Mouse (Mus musculus): Measurements from ENCODE around the gene 2310034G01Rik. TPM values are rescaled to one million over a fixed set of nuclear protein-coding genes. Genes with fewer than 3 reads are reported as not detected.

Gene 2310034G01Rik
- polyA plus RNA-seq, 1 experiment: 0.43 TPM

- no peak overlapping the region for H3K4me3 ChIP-seq (ENCODE audit: control insufficient read depth, insufficient read depth, low read length)
- no peak overlapping the region for H3K27ac ChIP-seq (ENCODE audit: control insufficient read depth, insufficient read depth, low read length)
- peaks cover 17% of the 10 kb centered on the region for H3K4me1 ChIP-seq (replicated peaks; ENCODE audit: control insufficient read depth, insufficient read depth, low read length)
- DNase-seq: no peak
- no peaks in the 10 kb centered on the region for H3K27me3 ChIP-seq (ENCODE audit: control insufficient read depth, insufficient read depth, low read length)
- WGBS: 88% methylated on average over 16 of the region's 16 CpGs
- TF ChIP-seq POLR2A (IDR thresholded peaks at IDR 0.05; ENCODE audit: control insufficient read depth, extremely low read depth, insufficient read depth, low read length, poor library complexity) (no peak), CTCF (IDR thresholded peaks at IDR 0.05; ENCODE audit: borderline replicate concordance, control insufficient read depth, extremely low read depth, insufficient read depth, low read length, poor library complexity) (no peak)
- peaks cover 17% of the 10 kb centered on the region; the same call in 1 of the 2 replicates for H3K36me3 ChIP-seq (ENCODE audit: control insufficient read depth, insufficient read depth, low read length)
Observed at GRCm38 (mm10) chr19:46308303-46308702, 41.8 kb downstream of the 2310034G01Rik start.

GRCm38 (mm10) chr19:46307781-46308180, 42.3 kb downstream of the 2310034G01Rik start:
- no peak overlapping the region for H3K27ac ChIP-seq (ENCODE audit: control insufficient read depth, insufficient read depth, low read length)
- H3K4me3 ChIP-seq (ENCODE audit: control insufficient read depth, insufficient read depth, low read length): no peak overlapping the region
- 97% methylated on average over 16 of the region's 16 CpGs for WGBS
- no peak for TF ChIP-seq CTCF (IDR thresholded peaks at IDR 0.05; ENCODE audit: borderline replicate concordance, control insufficient read depth, extremely low read depth, insufficient read depth, low read length, poor library complexity)
- TF ChIP-seq POLR2A (IDR thresholded peaks at IDR 0.05; ENCODE audit: control insufficient read depth, extremely low read depth, insufficient read depth, low read length, poor library complexity): no peak; the same call in 1 of the 2 replicates
- no peak for DNase-seq
- peaks cover 17% of the 10 kb centered on the region; the same call in 1 of the 2 replicates for H3K36me3 ChIP-seq (ENCODE audit: control insufficient read depth, insufficient read depth, low read length)
- peaks cover 17% of the 10 kb centered on the region for H3K4me1 ChIP-seq (replicated peaks; ENCODE audit: control insufficient read depth, insufficient read depth, low read length)
- H3K27me3 ChIP-seq (ENCODE audit: control insufficient read depth, insufficient read depth, low read length): no peaks in the 10 kb centered on the region

- no peak overlapping the region for H3K27ac ChIP-seq (ENCODE audit: control insufficient read depth, insufficient read depth, low read length)
- 98% methylated on average over 9 of the region's 9 CpGs for WGBS
- peak; percentile 2 for DNase-seq
- peaks cover 16% of the 10 kb centered on the region; the same call in 1 of the 2 replicates for H3K36me3 ChIP-seq (ENCODE audit: control insufficient read depth, insufficient read depth, low read length)
- H3K27me3 ChIP-seq (ENCODE audit: control insufficient read depth, insufficient read depth, low read length): no peaks in the 10 kb centered on the region
- peaks cover 17% of the 10 kb centered on the region for H3K4me1 ChIP-seq (replicated peaks; ENCODE audit: control insufficient read depth, insufficient read depth, low read length)
- H3K4me3 ChIP-seq (ENCODE audit: control insufficient read depth, insufficient read depth, low read length): no peak overlapping the region
- no peak for TF ChIP-seq POLR2A (IDR thresholded peaks at IDR 0.05; ENCODE audit: control insufficient read depth, extremely low read depth, insufficient read depth, low read length, poor library complexity)
- no peak for TF ChIP-seq CTCF (IDR thresholded peaks at IDR 0.05; ENCODE audit: borderline replicate concordance, control insufficient read depth, extremely low read depth, insufficient read depth, low read length, poor library complexity)
Observed at GRCm38 (mm10) chr19:46306751-46307289, 43.3 kb downstream of the 2310034G01Rik start.

- H3K27me3 ChIP-seq (ENCODE audit: control insufficient read depth, insufficient read depth, low read length): no peaks in the 10 kb centered on the region
- H3K36me3 ChIP-seq (ENCODE audit: control insufficient read depth, insufficient read depth, low read length): peaks cover 11% of the 10 kb centered on the region; the same call in 1 of the 2 replicates
- TF ChIP-seq CTCF (IDR thresholded peaks at IDR 0.05; ENCODE audit: borderline replicate concordance, control insufficient read depth, extremely low read depth, insufficient read depth, low read length, poor library complexity): no peak
- TF ChIP-seq POLR2A (IDR thresholded peaks at IDR 0.05; ENCODE audit: control insufficient read depth, extremely low read depth, insufficient read depth, low read length, poor library complexity): no peak
- H3K27ac ChIP-seq (ENCODE audit: control insufficient read depth, insufficient read depth, low read length): no peak overlapping the region
- WGBS: 70% methylated on average over 5 of the region's 5 CpGs
- peak; percentile 2 for DNase-seq
- H3K4me3 ChIP-seq (ENCODE audit: control insufficient read depth, insufficient read depth, low read length): peak overlapping the region; percentile 94
- H3K4me1 ChIP-seq (replicated peaks; ENCODE audit: control insufficient read depth, insufficient read depth, low read length): peaks cover 17% of the 10 kb centered on the region
Observed at GRCm38 (mm10) chr19:46306268-46306610, 43.9 kb downstream of the 2310034G01Rik start.

- 1% methylated on average over 42 of the region's 43 CpGs for WGBS
- Histone ChIP-seq H3K4me1 (replicated peaks; ENCODE audit: control insufficient read depth, insufficient read depth, low read length) (peaks cover 17% of the 10 kb centered on the region), H3K27me3 (ENCODE audit: control insufficient read depth, insufficient read depth, low read length) (no peaks in the 10 kb centered on the region), H3K4me3 (ENCODE audit: control insufficient read depth, insufficient read depth, low read length) (peak overlapping the region; percentile 94), H3K27ac (ENCODE audit: control insufficient read depth, insufficient read depth, low read length) (peak overlapping the region; percentile 75), H3K36me3 (ENCODE audit: control insufficient read depth, insufficient read depth, low read length) (0 out of 2 replicates have a peak, but pooled peaks cover 5% of the 10 kb centered on the region)
- peak; percentile 90 for DNase-seq
- TF ChIP-seq CTCF (IDR thresholded peaks at IDR 0.05; ENCODE audit: borderline replicate concordance, control insufficient read depth, extremely low read depth, insufficient read depth, low read length, poor library complexity) (no peak), POLR2A (IDR thresholded peaks at IDR 0.05; ENCODE audit: control insufficient read depth, extremely low read depth, insufficient read depth, low read length, poor library complexity) (peak; percentile 91)
Observed at GRCm38 (mm10) chr19:46305432-46306267, 44.5 kb downstream of the 2310034G01Rik start.

- TF ChIP-seq CTCF (IDR thresholded peaks at IDR 0.05; ENCODE audit: borderline replicate concordance, control insufficient read depth, extremely low read depth, insufficient read depth, low read length, poor library complexity): no peak
- TF ChIP-seq POLR2A (IDR thresholded peaks at IDR 0.05; ENCODE audit: control insufficient read depth, extremely low read depth, insufficient read depth, low read length, poor library complexity): no peak
- H3K4me3 ChIP-seq (ENCODE audit: control insufficient read depth, insufficient read depth, low read length): peak overlapping the region; percentile 94
- peaks cover 17% of the 10 kb centered on the region for H3K4me1 ChIP-seq (replicated peaks; ENCODE audit: control insufficient read depth, insufficient read depth, low read length)
- peak overlapping the region; percentile 75 for H3K27ac ChIP-seq (ENCODE audit: control insufficient read depth, insufficient read depth, low read length)
- no peaks in the 10 kb centered on the region for H3K27me3 ChIP-seq (ENCODE audit: control insufficient read depth, insufficient read depth, low read length)
- WGBS: under 1% methylated on average over 34 of the region's 34 CpGs
- H3K36me3 ChIP-seq (ENCODE audit: control insufficient read depth, insufficient read depth, low read length): no peaks in the 10 kb centered on the region
- no peak for DNase-seq
Observed at GRCm38 (mm10) chr19:46304908-46305333, 45.2 kb downstream of the 2310034G01Rik start.
